Mouse (Mus musculus) right cerebral cortex, postnatal 4 days (tissue): Measurements from ENCODE around the gene Il15ra.
A peak's percentile ranks its signal among the peaks of the same experiment; 100 is the strongest.

Experiments
- DNase-seq: peaks from one replicate; pipeline ENCODE4 v3.0.0-alpha.2; 2022

Gene Il15ra

GRCm38 (mm10) chr2:11705201-11706025 is at the start of gene Il15ra:
Il15ra (plus strand) TSS chr2:11705290.
- DNase-seq, result peak; percentile 45

- no peak for DNase-seq
These were observed 47.5 kb upstream of the Il15ra start for GRCm38 (mm10) chr2:11657581-11657980.

GRCm38 (mm10) chr2:11659263-11659662 is 45.8 kb upstream of the Il15ra start:
- DNase-seq, result no peak

GRCm38 (mm10) chr2:11662143-11662906 is 42.8 kb upstream of the Il15ra start:
- no peak for DNase-seq

GRCm38 (mm10) chr2:11662907-11663230 is 42.2 kb upstream of the Il15ra start:
- no peak for DNase-seq

- peak; percentile 87 for DNase-seq
These were observed 41.1 kb upstream of the Il15ra start for GRCm38 (mm10) chr2:11663961-11664360.

GRCm38 (mm10) chr2:11664367-11664766 is 40.7 kb upstream of the Il15ra start:
- DNase-seq, result peak; percentile 78

GRCm38 (mm10) chr2:11664806-11665205 is 40.3 kb upstream of the Il15ra start:
- DNase-seq, result no peak

- DNase-seq, result no peak
These were observed 39.8 kb upstream of the Il15ra start for GRCm38 (mm10) chr2:11665326-11665725.

- DNase-seq, result no peak
These were observed 32.9 kb upstream of the Il15ra start for GRCm38 (mm10) chr2:11672144-11672543.

- DNase-seq, result no peak
These were observed 25.5 kb upstream of the Il15ra start for GRCm38 (mm10) chr2:11679626-11680025.

GRCm38 (mm10) chr2:11682712-11683111 is 22.4 kb upstream of the Il15ra start:
- no peak for DNase-seq

GRCm38 (mm10) chr2:11686512-11686911 is 18.6 kb upstream of the Il15ra start:
- no peak for DNase-seq

GRCm38 (mm10) chr2:11687436-11687835 is 17.7 kb upstream of the Il15ra start:
- DNase-seq, result no peak

GRCm38 (mm10) chr2:11690201-11690890 is 14.7 kb upstream of the Il15ra start:
- no peak for DNase-seq

- DNase-seq, result no peak
These were observed 11.7 kb upstream of the Il15ra start for GRCm38 (mm10) chr2:11693352-11693751.

GRCm38 (mm10) chr2:11694104-11694503 is 11.0 kb upstream of the Il15ra start:
- no peak for DNase-seq

GRCm38 (mm10) chr2:11695867-11696266 is 9.2 kb upstream of the Il15ra start:
- DNase-seq, result no peak

- no peak for DNase-seq
These were observed 6.1 kb upstream of the Il15ra start for GRCm38 (mm10) chr2:11698994-11699393.

GRCm38 (mm10) chr2:11699905-11700304 is 5.2 kb upstream of the Il15ra start:
- no peak for DNase-seq

GRCm38 (mm10) chr2:11706030-11706745 is 1.1 kb downstream of the Il15ra start:
- no peak for DNase-seq

GRCm38 (mm10) chr2:11706746-11707065 is 1.6 kb downstream of the Il15ra start:
- DNase-seq, result no peak

GRCm38 (mm10) chr2:11708538-11708937 is 3.4 kb downstream of the Il15ra start:
- no peak for DNase-seq
